Mouse (Mus musculus): Measurements from ENCODE around the gene Phf24. TPM values are rescaled to one million over a fixed set of nuclear protein-coding genes. Genes with fewer than 3 reads are reported as not detected.

Phf24 gene
- total RNA-seq, 2 experiments from 2014 or later = 162 to 167 TPM

DNA sequence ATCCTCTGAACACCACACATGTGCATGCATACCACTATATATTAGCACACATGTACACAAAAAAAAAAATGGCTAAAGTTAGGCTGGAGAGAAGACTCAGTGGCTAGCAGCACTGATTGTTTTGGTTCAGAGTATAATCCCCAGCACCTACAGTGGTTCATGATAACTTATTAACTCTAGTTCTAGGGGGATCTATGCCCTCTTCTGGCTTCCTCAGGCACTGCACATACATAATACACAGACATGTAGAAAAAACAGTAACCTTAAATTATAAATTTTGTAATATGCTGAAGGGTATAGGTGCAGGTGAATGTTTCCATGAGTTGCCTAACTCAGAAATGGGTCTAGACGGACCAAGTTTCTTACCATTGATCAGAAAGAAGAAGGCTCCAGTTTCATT lies 71.8 kb downstream of the Phf24 start:
- no peak for DNase-seq (ENCODE audit: low spot score in 2 of 2)

Other genes with a start within 250 kb of the Phf24 start
- 1 to 10 TPM in 1 of 2 experiments, under 1 TPM in 1; 0.99 to 1.3 TPM for gene 4930578G10Rik, start 181.1 kb upstream of the Phf24 start, total RNA-seq (2021)
- under 1 TPM in 1 of 2 experiments, not detected in 1; 0.82 TPM for gene Ccl19, start 160.1 kb upstream of the Phf24 start, total RNA-seq (2021)
- not detected for gene Ccl21a, start 142.7 kb upstream of the Phf24 start, total RNA-seq (2021)
- gene Fam205a1, start 62.8 kb upstream of the Phf24 start, total RNA-seq (2021) = under 1 TPM in 1 of 2 experiments, not detected in 1; 0.10 TPM
- 1 to 10 TPM in 1 of 2 experiments, under 1 TPM in 1; 0.68 to 1.0 TPM for gene Gm12394, start 59.9 kb upstream of the Phf24 start, total RNA-seq (2021)
- gene Fam205c, start 42.4 kb upstream of the Phf24 start, total RNA-seq (2021) = under 1 TPM; 0.30 to 0.52 TPM
- gene Dnajb5, start 33.2 kb downstream of the Phf24 start, total RNA-seq (2021) = 100 to 1,000 TPM; 197 to 234 TPM
- gene 1700022I11Rik, start 52.9 kb downstream of the Phf24 start, total RNA-seq (2021) = not detected
- gene Vcp, start 83.8 kb downstream of the Phf24 start, total RNA-seq (2021) = 100 to 1,000 TPM; 177 to 190 TPM
- gene Fancg, start 93.8 kb downstream of the Phf24 start, total RNA-seq (2021) = 10 to 100 TPM in 1 of 2 experiments, 1 to 10 TPM in 1; 9.8 to 13.8 TPM
- 10 to 100 TPM; 26.1 to 26.4 TPM for gene Pigo, start 109.2 kb downstream of the Phf24 start, total RNA-seq (2021)
- gene Stoml2, start 115.0 kb downstream of the Phf24 start, total RNA-seq (2021) = 100 to 1,000 TPM; 106 to 107 TPM
- gene Fam214b, start 129.6 kb downstream of the Phf24 start, total RNA-seq (2021) = 10 to 100 TPM; 36.4 to 36.6 TPM
- 10 to 100 TPM; 33.9 to 34.9 TPM for gene Unc13b, start 142.3 kb downstream of the Phf24 start, total RNA-seq (2021)

Data from layer of hippocampus, adult 18-20 months (tissue).